In the genomic region with DNA sequence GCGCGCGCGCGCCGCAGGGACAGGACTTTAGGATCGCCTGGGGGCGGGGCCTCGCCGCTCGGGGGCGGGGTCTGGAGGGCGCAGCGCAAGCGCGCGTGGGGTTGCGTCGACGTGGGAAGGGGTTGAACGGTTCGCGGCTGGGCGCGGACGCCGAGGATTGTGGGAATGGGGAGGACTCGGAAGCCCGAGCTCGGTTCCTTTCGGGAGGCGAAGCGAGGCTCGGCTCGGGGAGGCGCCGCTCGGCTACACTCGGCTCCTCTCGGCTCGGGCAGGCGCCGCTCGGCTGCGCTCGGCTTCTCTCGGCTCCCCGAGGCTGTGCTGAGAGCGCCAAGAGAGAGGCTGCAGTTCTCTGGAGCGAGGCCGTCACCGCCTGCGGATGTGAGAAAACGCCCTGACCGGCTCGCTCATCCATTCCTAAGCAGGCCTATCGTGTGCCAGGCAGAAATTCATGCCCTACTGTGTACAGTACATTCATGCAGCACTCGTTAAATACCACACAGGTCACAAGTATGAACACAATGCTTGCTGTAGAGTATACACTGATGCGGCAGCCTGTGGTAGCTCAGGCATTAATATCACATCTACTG, we compare ENCODE assay signal across 8 mouse cellular contexts. TPM values are rescaled to one million over a fixed set of nuclear protein-coding genes. Genes with fewer than 3 reads are reported as not detected.
A peak's percentile ranks its signal among the peaks of the same experiment; 100 is the strongest.
DNase-seq lines count a peak whose midpoint lies in the region; ATAC-seq and TF ChIP-seq lines count a peak whose summit lies in the region.

Gna11 (minus strand) TSS at position 30 of the 587 bp plus-strand sequence.

- 1% methylated on average over 59 of the region's 59 CpGs for WGBS in hindbrain, embryonic 10.5 days
- WGBS in lung, postnatal 0 days: under 1% methylated on average over 51 of the region's 59 CpGs

- H3K36me3 ChIP-seq in hindbrain, embryonic 10.5 days: peaks cover 26% of the 10 kb centered on the region
- H3K36me3 ChIP-seq in lung, postnatal 0 days (ENCODE audit: insufficient read depth, low read length): no peaks in the 10 kb centered on the region

- H3K4me3 ChIP-seq in hindbrain, embryonic 10.5 days: peak within 1 kb of the TSS; percentile 86
- H3K4me3 ChIP-seq in lung, postnatal 0 days (ENCODE audit: low read depth, low read length): peak within 1 kb of the TSS; percentile 82

- H3K9ac ChIP-seq in lung, postnatal 0 days (replicated peaks; ENCODE audit: low read depth): peak within 1 kb of the TSS; percentile 82

- peak; percentile 99 for DNase-seq in MN1 (ENCODE audit: low spot score)
- peak; percentile 99 for DNase-seq in cerebellum, adult 9-10 months
- peak; percentile 99 for DNase-seq in hindbrain, embryonic 10.5 days (ENCODE audit: low spot score)
- peak; percentile 99 for DNase-seq in layer of hippocampus, adult 9-11 months
- peak; percentile 99 for DNase-seq in lung, postnatal 0 days (ENCODE audit: low spot score)
- peak; percentile 100 for DNase-seq in ovary, postnatal 14 days (ENCODE audit: low spot score)
- peak; percentile 100 for DNase-seq in thymus, postnatal 14 days

- TF ChIP-seq EP300 in lung, postnatal 0 days (IDR thresholded peaks at IDR 0.05): no peak

- ATAC-seq in frontal cortex, adult (ENCODE audit: low TSS enrichment): peak; percentile 94
- peak; percentile 97 for ATAC-seq in lung, postnatal 0 days

- H3K27me3 ChIP-seq in hindbrain, embryonic 10.5 days (ENCODE audit: insufficient read depth, poor library complexity, severe bottlenecking): no peaks in the 10 kb centered on the region
- H3K27me3 ChIP-seq in lung, postnatal 0 days (replicated peaks; ENCODE audit: insufficient read depth, low read length): no peaks in the 10 kb centered on the region

- no peaks in the 10 kb centered on the region for H3K9me3 ChIP-seq in hindbrain, embryonic 10.5 days
- no peaks in the 10 kb centered on the region for H3K9me3 ChIP-seq in lung, postnatal 0 days (ENCODE audit: low read length)

- H3K4me2 ChIP-seq in lung, postnatal 0 days (replicated peaks; ENCODE audit: low read depth, low read length): peak within 1 kb of the TSS; percentile 96

- no peak for TF ChIP-seq CTCF in lung, postnatal 0 days (IDR thresholded peaks at IDR 0.05)

- peak within 1 kb of the TSS; percentile 96 for H3K27ac ChIP-seq in hindbrain, embryonic 10.5 days
- H3K27ac ChIP-seq in lung, postnatal 0 days (ENCODE audit: low read length): peak within 1 kb of the TSS; percentile 48

- H3K4me1 ChIP-seq in hindbrain, embryonic 10.5 days (replicated peaks): peaks cover 47% of the 10 kb centered on the region
- peaks cover 23% of the 10 kb centered on the region; the same call in 1 of the 2 replicates for H3K4me1 ChIP-seq in lung, postnatal 0 days (ENCODE audit: insufficient read depth, low read depth, low read length)

RNA-seq across cellular contexts. Expression of gene Gna11, which starts in this region (rescaled TPM):
- 71.2 and 76.9 TPM in 2 replicates for polyA plus RNA-seq in hindbrain, embryonic 10.5 days (2016; fragmentation: Nextera tagmentation; extraction: Ambion mirVana)
- 62.5 and 63.2 TPM in 2 replicates for polyA plus RNA-seq in lung, postnatal 0 days (2015; fragmentation: Nextera tagmentation; extraction: Ambion mirVana)

Comparison
In these comparisons a context has a peak if more than half of its experiments do, and no peak if none do; other contexts are left out.
1. Peak in every context shown above with its lines: DNase-seq, ATAC-seq, H3K4me3 ChIP-seq and H3K27ac ChIP-seq.